Mouse (Mus musculus) liver, postnatal 0 days (tissue): ENCODE data around the gene Prep. TPM values are rescaled to one million over a fixed set of nuclear protein-coding genes. Genes with fewer than 3 reads are reported as not detected.

Experiments
- ATAC-seq: fragments of 200-750 bp; cut with Nextera tagmentation; 2 replicates; pipeline ENCODE4 v1.8.0; 2017; ENCODE audit warnings: mild to moderate bottlenecking, moderate library complexity
- DNase-seq: peaks from one replicate; pipeline ENCODE4 v3.0.0-alpha.2; 2016
- H3K27ac ChIP-seq: fragments of 300-500 bp; sonication (generic); 2 replicates; pipeline ENCODE4 v1.5.1; 2014; ENCODE audit warnings: antibody characterized with exemption, moderate library complexity, mild to moderate bottlenecking, low read depth
- H3K27me3 ChIP-seq: fragments of 300-500 bp; sonication (generic); 2 replicates; pipeline ENCODE4 v1.6.1; 2014; ENCODE audit warnings: low read length, control low read depth, mixed read lengths; ENCODE audit not compliant: insufficient read depth
- H3K36me3 ChIP-seq: fragments of 300-500 bp; sonication (generic); replicated peaks from 2 replicates; pipeline ENCODE4 v1.6.1; 2014; ENCODE audit warnings: mild to moderate bottlenecking, control low read depth, low read length, moderate library complexity, mixed read lengths; ENCODE audit not compliant: insufficient read depth
- H3K4me1 ChIP-seq: fragments of 300-500 bp; sonication (generic); 2 replicates; pipeline ENCODE4 v1.6.1; 2014; ENCODE audit warnings: antibody characterized with exemption, mild to moderate bottlenecking, control low read depth; ENCODE audit not compliant: insufficient read depth
- H3K4me2 ChIP-seq: fragments of 300-500 bp; sonication (generic); 2 replicates; pipeline ENCODE4 v1.6.1; 2014; ENCODE audit warnings: low read depth, mild to moderate bottlenecking, low read length, moderate library complexity, mixed read lengths
- H3K4me3 ChIP-seq: fragments of 300-500 bp; sonication (generic); 2 replicates; pipeline ENCODE4 v1.5.1; 2014; ENCODE audit warnings: low read depth, low read length
- H3K9ac ChIP-seq: fragments of 300-500 bp; sonication (generic); replicated peaks from 2 replicates; pipeline ENCODE4 v1.6.1; 2014; ENCODE audit warnings: mild to moderate bottlenecking, moderate library complexity
- H3K9me3 ChIP-seq: fragments of 300-500 bp; sonication (generic); 2 replicates; pipeline ENCODE4 v1.6.1; 2016; ENCODE audit warnings: mild to moderate bottlenecking, control low read depth, low read length, mixed read lengths
- CTCF ChIP-seq: sonication (generic); IDR thresholded peaks from 2 replicates; pipeline ENCODE4 v1.5.1; 2016; ENCODE audit warnings: antibody characterized with exemption, low read depth
- EP300 ChIP-seq: IDR thresholded peaks from 2 replicates; pipeline ENCODE4 v1.6.1; 2016; ENCODE audit warnings: antibody characterized with exemption, low read depth, mild to moderate bottlenecking
- WGBS: fragments of 180-500 bp; shearing (Covaris S2); extraction: QIAGEN DNeasy Blood & Tissue Kit; methylation state at CpG from one replicate; pipeline ENCODE4 v1.1.7; 2014; ENCODE audit not compliant: insufficient replicate concordance; 5-methylcytosine and 5-hydroxymethylcytosine counted together
- polyA plus RNA-seq: library from polyadenylated mRNA; unstranded; fragments of >200 nt; fragmentation: Nextera tagmentation; extraction: Ambion mirVana; gene quantifications from 2 replicates; pipeline ENCODE4 v1.2.1, GENCODE M21; 2015

The Prep gene
- polyA plus RNA-seq, 1 experiment from 2014 or later, result 7.1 TPM

- H3K27ac ChIP-seq, result no peak overlapping the region
- TF ChIP-seq EP300 (peak; percentile 64), CTCF (no peak)
- peaks cover 34% of the 10 kb centered on the region for H3K4me1 ChIP-seq
- no peak overlapping the region for H3K9ac ChIP-seq
- no peak for DNase-seq
- no peak overlapping the region for H3K4me3 ChIP-seq
- H3K36me3 ChIP-seq, result peaks cover 7% of the 10 kb centered on the region; the same call in 1 of the 2 replicates
- ATAC-seq, result no peak
- no peaks in the 10 kb centered on the region for H3K27me3 ChIP-seq
- 54% methylated on average over 13 of the region's 13 CpGs for WGBS
- H3K9me3 ChIP-seq, result no peaks in the 10 kb centered on the region
- H3K4me2 ChIP-seq, result peak overlapping the region; percentile 32; the same call in 1 of the 2 replicates
These were observed 4.2 kb downstream of the Prep start for GRCm38 (mm10) chr10:45070929-45071813.

- ATAC-seq (no peak), DNase-seq (no peak)
- TF ChIP-seq EP300, result no peak
- no peak for TF ChIP-seq CTCF
- no peaks in the 10 kb centered on the region for H3K9me3 ChIP-seq
- H3K27ac ChIP-seq, result no peak overlapping the region
- 84% methylated on average over 4 of the region's 4 CpGs for WGBS
- no peak overlapping the region for H3K4me3 ChIP-seq
- no peak overlapping the region for H3K9ac ChIP-seq
- H3K4me1 ChIP-seq, result peaks cover 28% of the 10 kb centered on the region
- H3K4me2 ChIP-seq, result no peak overlapping the region
- no peaks in the 10 kb centered on the region for H3K27me3 ChIP-seq
- H3K36me3 ChIP-seq, result peaks cover 7% of the 10 kb centered on the region; the same call in 1 of the 2 replicates
These were observed 5.3 kb downstream of the Prep start for GRCm38 (mm10) chr10:45072339-45072738.

GRCm38 (mm10) chr10:45074543-45074942 is 7.5 kb downstream of the Prep start:
- Histone ChIP-seq H3K4me3 (no peak overlapping the region), H3K4me1 (peaks cover 17% of the 10 kb centered on the region), H3K9ac (no peak overlapping the region), H3K9me3 (no peaks in the 10 kb centered on the region), H3K27ac (no peak overlapping the region), H3K27me3 (no peaks in the 10 kb centered on the region), H3K4me2 (no peak overlapping the region), H3K36me3 (peaks cover 7% of the 10 kb centered on the region; the same call in 1 of the 2 replicates)
- DNase-seq (no peak), ATAC-seq (no peak)
- TF ChIP-seq CTCF, result no peak
- no peak for TF ChIP-seq EP300
- 84% methylated on average over 6 of the region's 6 CpGs for WGBS

GRCm38 (mm10) chr10:45075491-45076051 is 8.6 kb downstream of the Prep start:
- peaks cover 8% of the 10 kb centered on the region for H3K4me1 ChIP-seq
- H3K9ac ChIP-seq, result no peak overlapping the region
- no peak overlapping the region for H3K27ac ChIP-seq
- no peaks in the 10 kb centered on the region for H3K9me3 ChIP-seq
- ATAC-seq (no peak), DNase-seq (no peak)
- peaks cover 10% of the 10 kb centered on the region; the same call in 1 of the 2 replicates for H3K36me3 ChIP-seq
- H3K27me3 ChIP-seq, result no peaks in the 10 kb centered on the region
- H3K4me3 ChIP-seq, result no peak overlapping the region
- WGBS, result 74% methylated on average over 5 of the region's 5 CpGs
- TF ChIP-seq EP300, result no peak
- no peak for TF ChIP-seq CTCF
- H3K4me2 ChIP-seq, result no peak overlapping the region

- TF ChIP-seq EP300 (no peak), CTCF (no peak)
- no peaks in the 10 kb centered on the region for H3K27me3 ChIP-seq
- no peaks in the 10 kb centered on the region for H3K9me3 ChIP-seq
- no peak for ATAC-seq
- H3K4me2 ChIP-seq, result no peak overlapping the region
- 79% methylated on average over 10 of the region's 10 CpGs for whole genome bisulfite sequencing
- DNase-seq, result no peak
- H3K27ac ChIP-seq, result no peak overlapping the region
- no peak overlapping the region for H3K9ac ChIP-seq
- H3K4me1 ChIP-seq, result no peaks in the 10 kb centered on the region
- peaks cover 10% of the 10 kb centered on the region; the same call in 1 of the 2 replicates for H3K36me3 ChIP-seq
- H3K4me3 ChIP-seq, result no peak overlapping the region
These were observed 9.6 kb downstream of the Prep start for GRCm38 (mm10) chr10:45076585-45076984.

- Histone ChIP-seq H3K4me2 (no peak overlapping the region), H3K4me1 (no peaks in the 10 kb centered on the region), H3K9me3 (no peaks in the 10 kb centered on the region), H3K27ac (no peak overlapping the region), H3K9ac (no peak overlapping the region), H3K4me3 (no peak overlapping the region), H3K27me3 (no peaks in the 10 kb centered on the region), H3K36me3 (peaks cover 10% of the 10 kb centered on the region; the same call in 1 of the 2 replicates)
- DNase-seq, result no peak
- ATAC-seq, result no peak
- TF ChIP-seq CTCF (no peak), EP300 (no peak)
- 50% methylated on average over 5 of the region's 5 CpGs for WGBS
These were observed 10.3 kb downstream of the Prep start for GRCm38 (mm10) chr10:45077353-45077752.
